Mouse (Mus musculus): ENCODE results near the gene Fahd1.

DNA sequence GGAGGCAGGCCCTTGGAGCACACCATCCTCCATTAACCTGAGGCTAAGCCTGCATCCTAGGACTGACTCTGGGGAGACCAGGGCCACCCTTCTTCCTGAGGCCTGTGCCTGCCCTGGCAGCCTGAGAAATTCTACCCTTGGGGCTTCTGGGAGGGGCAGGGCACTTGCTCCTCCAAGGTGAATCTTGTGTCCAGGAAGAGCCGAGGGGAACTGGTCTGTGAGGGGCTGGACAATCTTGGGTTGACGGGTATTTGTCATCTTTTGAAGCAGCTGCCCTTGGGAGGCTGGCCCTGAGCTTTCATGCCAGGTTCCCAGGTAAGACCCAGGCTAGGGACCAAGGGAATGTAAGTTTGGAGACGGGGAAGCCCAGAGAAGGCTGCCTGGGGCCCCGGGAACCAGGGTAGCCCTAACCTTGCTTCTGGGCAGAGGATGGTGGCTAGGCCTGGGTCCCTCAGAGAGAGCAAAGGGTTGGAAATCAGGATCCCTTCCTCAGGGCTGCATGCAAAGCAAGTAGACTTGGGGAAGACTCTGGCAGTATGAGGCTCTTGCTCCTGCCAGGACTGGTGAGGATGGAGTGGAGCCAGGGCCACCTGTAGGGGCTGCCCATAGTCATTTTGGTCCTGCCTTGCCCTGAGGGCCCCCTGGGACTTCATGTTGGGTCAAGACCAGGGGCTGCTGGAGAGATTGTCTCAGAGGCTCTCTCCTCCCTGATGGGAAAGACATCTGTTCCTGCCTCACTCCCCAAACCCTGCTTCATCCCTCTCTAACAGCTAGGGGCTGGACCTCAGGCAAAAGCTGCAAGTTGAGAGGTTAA, 48.1 kb upstream of the Fahd1 start:
- TF ChIP-seq CTCF (conservative IDR thresholded peaks at IDR 0.05; ENCODE audit: insufficient read depth, insufficient read length, low read depth, low read length) (no peak), POLR2A (IDR thresholded peaks at IDR 0.05; ENCODE audit: low read depth, low read length) (no peak)

Data from kidney, adult 2 months (tissue).